Mouse (Mus musculus): ENCODE results near the gene Uaca.

GRCm38 (mm10) chr9:60800663-60801382 lies 6.5 kb downstream of the Uaca start:
- no peak for TF ChIP-seq CTCF (IDR thresholded peaks at IDR 0.05; ENCODE audit: control insufficient read depth, insufficient read depth, insufficient read length)
- no peak for TF ChIP-seq MAX (IDR thresholded peaks at IDR 0.05)
- no peak for TF ChIP-seq CEBPB (IDR thresholded peaks at IDR 0.05; ENCODE audit: low read depth)

Measured in C2C12 (cell line).